Mouse (Mus musculus): Measurements from ENCODE around the gene Nos1. TPM values are rescaled to one million over a fixed set of nuclear protein-coding genes. Genes with fewer than 3 reads are reported as not detected.

Nos1 gene
- polyA plus RNA-seq, 1 experiment = 0.06 TPM

- H3K4me1 ChIP-seq = peaks cover 41% of the 10 kb centered on the region
- no peak for TF ChIP-seq FLI1 (IDR thresholded peaks at IDR 0.05; ENCODE audit: low read length)
- TF ChIP-seq GATA1 (IDR thresholded peaks at IDR 0.05; ENCODE audit: borderline replicate concordance, low read length) = no peak
- no peak overlapping the region for H3K4me3 ChIP-seq (replicated peaks)
- no peaks in the 10 kb centered on the region for H3K27me3 ChIP-seq (replicated peaks)
- peaks cover 93% of the 10 kb centered on the region for H3K36me3 ChIP-seq (replicated peaks; ENCODE audit: low read length)
- H3K9me3 ChIP-seq = no peaks in the 10 kb centered on the region
Measured at GRCm38 (mm10) chr5:117997434-117997970, 216.7 kb downstream of the Nos1 start.

- H3K27me3 ChIP-seq (replicated peaks) = no peaks in the 10 kb centered on the region
- no peak for TF ChIP-seq FLI1 (IDR thresholded peaks at IDR 0.05; ENCODE audit: low read length)
- TF ChIP-seq GATA1 (IDR thresholded peaks at IDR 0.05; ENCODE audit: borderline replicate concordance, low read length) = no peak
- H3K36me3 ChIP-seq (replicated peaks; ENCODE audit: low read length) = peaks cover 95% of the 10 kb centered on the region
- H3K4me1 ChIP-seq = peaks cover 56% of the 10 kb centered on the region
- no peak overlapping the region for H3K4me3 ChIP-seq (replicated peaks)
- no peaks in the 10 kb centered on the region for H3K9me3 ChIP-seq
Measured at GRCm38 (mm10) chr5:117999061-117999460, 218.2 kb downstream of the Nos1 start.

- Histone ChIP-seq H3K27me3 (replicated peaks) (no peaks in the 10 kb centered on the region), H3K36me3 (replicated peaks; ENCODE audit: low read length) (peaks cover 90% of the 10 kb centered on the region), H3K9me3 (no peaks in the 10 kb centered on the region), H3K4me3 (replicated peaks) (peak overlapping the region; percentile 66), H3K4me1 (peaks cover 59% of the 10 kb centered on the region)
- no peak for TF ChIP-seq FLI1 (IDR thresholded peaks at IDR 0.05; ENCODE audit: low read length)
- no peak for TF ChIP-seq GATA1 (IDR thresholded peaks at IDR 0.05; ENCODE audit: borderline replicate concordance, low read length)
Measured at GRCm38 (mm10) chr5:117999584-117999983, 218.8 kb downstream of the Nos1 start.

GRCm38 (mm10) chr5:118002059-118002458 lies 221.2 kb downstream of the Nos1 start:
- Histone ChIP-seq H3K27me3 (replicated peaks) (no peaks in the 10 kb centered on the region), H3K4me3 (replicated peaks) (no peak overlapping the region), H3K9me3 (no peaks in the 10 kb centered on the region), H3K4me1 (peaks cover 79% of the 10 kb centered on the region), H3K36me3 (replicated peaks; ENCODE audit: low read length) (peaks cover 82% of the 10 kb centered on the region)
- TF ChIP-seq FLI1 (IDR thresholded peaks at IDR 0.05; ENCODE audit: low read length) (no peak), GATA1 (IDR thresholded peaks at IDR 0.05; ENCODE audit: borderline replicate concordance, low read length) (no peak)

- TF ChIP-seq GATA1 (IDR thresholded peaks at IDR 0.05; ENCODE audit: borderline replicate concordance, low read length) (no peak), FLI1 (IDR thresholded peaks at IDR 0.05; ENCODE audit: low read length) (no peak)
- Histone ChIP-seq H3K9me3 (no peaks in the 10 kb centered on the region), H3K4me1 (peaks cover 64% of the 10 kb centered on the region), H3K27me3 (replicated peaks) (peaks cover 1% of the 10 kb centered on the region), H3K4me3 (replicated peaks) (no peak overlapping the region), H3K36me3 (replicated peaks; ENCODE audit: low read length) (peaks cover 82% of the 10 kb centered on the region)
Measured at GRCm38 (mm10) chr5:118004619-118005018, 223.8 kb downstream of the Nos1 start.

GRCm38 (mm10) chr5:118005728-118006127 lies 224.9 kb downstream of the Nos1 start:
- Histone ChIP-seq H3K9me3 (no peaks in the 10 kb centered on the region), H3K27me3 (replicated peaks) (peaks cover 1% of the 10 kb centered on the region), H3K4me1 (peaks cover 54% of the 10 kb centered on the region), H3K36me3 (replicated peaks; ENCODE audit: low read length) (peaks cover 79% of the 10 kb centered on the region), H3K4me3 (replicated peaks) (no peak overlapping the region)
- no peak for TF ChIP-seq GATA1 (IDR thresholded peaks at IDR 0.05; ENCODE audit: borderline replicate concordance, low read length)
- no peak for TF ChIP-seq FLI1 (IDR thresholded peaks at IDR 0.05; ENCODE audit: low read length)

- Histone ChIP-seq H3K9me3 (no peaks in the 10 kb centered on the region), H3K4me1 (peaks cover 41% of the 10 kb centered on the region), H3K4me3 (replicated peaks) (peak overlapping the region; percentile 64), H3K36me3 (replicated peaks; ENCODE audit: low read length) (peaks cover 54% of the 10 kb centered on the region), H3K27me3 (replicated peaks) (peaks cover 10% of the 10 kb centered on the region)
- no peak for TF ChIP-seq GATA1 (IDR thresholded peaks at IDR 0.05; ENCODE audit: borderline replicate concordance, low read length)
Measured at GRCm38 (mm10) chr5:118008344-118008743, 227.5 kb downstream of the Nos1 start.

Other genes with a start within 250 kb of the Nos1 start
- 3.1 and 3.6 TPM in 2 replicates for gene Fbxo21, start 195.7 kb downstream of the Nos1 start, polyA plus RNA-seq (2012; ENCODE audit: insufficient read depth, low replicate concordance)
- 940 and 1,036 TPM in 2 replicates for gene Tesc, start 246.7 kb downstream of the Nos1 start, polyA plus RNA-seq (2012; ENCODE audit: insufficient read depth, low replicate concordance)

Data from megakaryocyte, embryonic 14.5 days (primary cell).